Mouse (Mus musculus) bone marrow macrophage, adult 2 months (primary cell): ENCODE data around the gene Slc47a2.

ENCODE experiments used
- CTCF ChIP-seq: IDR thresholded peaks from 2 replicates; pipeline ENCODE4 v1.5.1; 2012; ENCODE audit warnings: low read depth, mild to moderate bottlenecking, low read length, moderate library complexity
- POLR2A ChIP-seq: IDR thresholded peaks from 2 replicates; pipeline ENCODE4 v1.6.1; 2012; ENCODE audit warnings: mild to moderate bottlenecking, low read depth, low read length, borderline replicate concordance

DNA sequence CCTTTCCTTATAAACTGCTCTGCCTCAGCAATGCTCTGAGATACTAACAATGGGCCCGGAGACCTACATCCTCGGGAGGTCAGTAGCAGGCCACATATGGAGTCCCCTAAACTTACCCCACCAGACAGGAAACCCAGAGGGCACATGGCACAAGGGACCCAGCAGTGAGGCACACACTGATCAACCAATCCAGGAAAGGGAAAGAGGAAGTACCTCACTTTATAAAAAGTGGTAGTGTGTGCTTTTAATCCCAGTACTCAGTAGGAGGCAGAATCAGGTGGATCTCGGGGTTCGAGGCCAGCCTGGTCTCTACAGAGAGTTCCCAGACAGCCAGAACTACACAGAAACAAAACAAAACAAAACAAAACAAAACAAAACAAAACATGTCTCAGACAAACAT is 2.3 kb downstream of the Slc47a2 start:
- TF ChIP-seq POLR2A, result no peak
- TF ChIP-seq CTCF, result no peak
